Mouse (Mus musculus): ENCODE measurements at regions not wholly inside any gene's neighbourhood (a gene's known extent, or its start where the extent isn't known, plus 50 kb on each side); places are given as distances from the start of the nearest gene placed in this dataset.

- DNase-seq (ENCODE audit: low spot score in 2 of 2), result no peak
These were observed 50.4 kb upstream of the Sox13 start for GRCm38 (mm10) chr1:133474546-133474945.

Data from layer of hippocampus, adult 8-10 months (tissue).